Mouse (Mus musculus) ovary, postnatal 36 days (tissue): ENCODE data around the gene Kirrel2.
"Not testable (repeated sequence)": the region's sequence is repeated elsewhere in the genome, so short reads cannot be mapped to it uniquely, and the experiment has no call there.

ENCODE experiments used
- DNase-seq: peaks from one replicate; pipeline ENCODE4 v3.0.0; 2022; ENCODE audit warnings: low spot score, mixed read lengths

The Kirrel2 gene

GRCm38 (mm10) chr7:30457629-30458330 lies at the start of gene Kirrel2, which contains the start of gene Nphs1:
Gene Kirrel2, minus strand, starts transcription at chr7:30457690.
Gene Nphs1, plus strand, starts transcription at chr7:30458315.
- DNase-seq: no peak

GRCm38 (mm10) chr7:30501159-30501558 lies 43.7 kb upstream of the Kirrel2 start:
- DNase-seq: not testable (repeated sequence)

- not testable (repeated sequence) for DNase-seq
Observed at GRCm38 (mm10) chr7:30495506-30496042, 38.1 kb upstream of the Kirrel2 start.

GRCm38 (mm10) chr7:30493401-30493931 lies 36.0 kb upstream of the Kirrel2 start, which contains the start of gene Prodh2:
Gene Prodh2, plus strand, starts transcription at chr7:30493622.
- DNase-seq: no peak

- peak; percentile 63 for DNase-seq
Observed at GRCm38 (mm10) chr7:30492765-30493164, 35.3 kb upstream of the Kirrel2 start.

- no peak for DNase-seq
Observed at GRCm38 (mm10) chr7:30490957-30491307, 33.4 kb upstream of the Kirrel2 start.

- no peak for DNase-seq
Observed at GRCm38 (mm10) chr7:30490251-30490956, 32.9 kb upstream of the Kirrel2 start.

GRCm38 (mm10) chr7:30484250-30484649 lies 26.8 kb upstream of the Kirrel2 start:
- DNase-seq: no peak

- peak; percentile 26 for DNase-seq
Observed at GRCm38 (mm10) chr7:30477415-30478381, 20.2 kb upstream of the Kirrel2 start.

- not testable (repeated sequence) for DNase-seq
Observed at GRCm38 (mm10) chr7:30476136-30476535, 18.6 kb upstream of the Kirrel2 start.

- DNase-seq: no peak
Observed at GRCm38 (mm10) chr7:30474999-30475398, 17.5 kb upstream of the Kirrel2 start.

- no peak for DNase-seq
Observed at GRCm38 (mm10) chr7:30472411-30472810, 14.9 kb upstream of the Kirrel2 start.

GRCm38 (mm10) chr7:30464816-30465300 lies 7.4 kb upstream of the Kirrel2 start:
- no peak for DNase-seq

- no peak for DNase-seq
Observed at GRCm38 (mm10) chr7:30463996-30464395, 6.5 kb upstream of the Kirrel2 start.

GRCm38 (mm10) chr7:30463568-30463967 lies 6.1 kb upstream of the Kirrel2 start:
- no peak for DNase-seq

- DNase-seq: no peak
Observed at GRCm38 (mm10) chr7:30459484-30459883, 2.0 kb upstream of the Kirrel2 start.

GRCm38 (mm10) chr7:30456911-30457628 lies 420 bp downstream of the Kirrel2 start:
- DNase-seq: no peak

- DNase-seq: no peak
Observed at GRCm38 (mm10) chr7:30456487-30456886, 1.0 kb downstream of the Kirrel2 start.

GRCm38 (mm10) chr7:30454259-30454658 lies 3.2 kb downstream of the Kirrel2 start:
- no peak for DNase-seq

- DNase-seq: no peak
Observed at GRCm38 (mm10) chr7:30453766-30454165, 3.7 kb downstream of the Kirrel2 start.

GRCm38 (mm10) chr7:30453327-30453726 lies 4.2 kb downstream of the Kirrel2 start:
- DNase-seq: no peak
